Mouse (Mus musculus) natural killer cell, adult 2 months (primary cell): ENCODE measurements around the gene Tmem192.
"Not testable (repeated sequence)": the region's sequence is repeated elsewhere in the genome, so short reads cannot be mapped to it uniquely, and the experiment has no call there.

Experiments used
- DNase-seq, 2 experiments: peaks; one replicate each; pipeline ENCODE4 v3.0.0; 2022; ENCODE audit warnings: low spot score in 2 of 2

Tmem192 gene

DNA sequence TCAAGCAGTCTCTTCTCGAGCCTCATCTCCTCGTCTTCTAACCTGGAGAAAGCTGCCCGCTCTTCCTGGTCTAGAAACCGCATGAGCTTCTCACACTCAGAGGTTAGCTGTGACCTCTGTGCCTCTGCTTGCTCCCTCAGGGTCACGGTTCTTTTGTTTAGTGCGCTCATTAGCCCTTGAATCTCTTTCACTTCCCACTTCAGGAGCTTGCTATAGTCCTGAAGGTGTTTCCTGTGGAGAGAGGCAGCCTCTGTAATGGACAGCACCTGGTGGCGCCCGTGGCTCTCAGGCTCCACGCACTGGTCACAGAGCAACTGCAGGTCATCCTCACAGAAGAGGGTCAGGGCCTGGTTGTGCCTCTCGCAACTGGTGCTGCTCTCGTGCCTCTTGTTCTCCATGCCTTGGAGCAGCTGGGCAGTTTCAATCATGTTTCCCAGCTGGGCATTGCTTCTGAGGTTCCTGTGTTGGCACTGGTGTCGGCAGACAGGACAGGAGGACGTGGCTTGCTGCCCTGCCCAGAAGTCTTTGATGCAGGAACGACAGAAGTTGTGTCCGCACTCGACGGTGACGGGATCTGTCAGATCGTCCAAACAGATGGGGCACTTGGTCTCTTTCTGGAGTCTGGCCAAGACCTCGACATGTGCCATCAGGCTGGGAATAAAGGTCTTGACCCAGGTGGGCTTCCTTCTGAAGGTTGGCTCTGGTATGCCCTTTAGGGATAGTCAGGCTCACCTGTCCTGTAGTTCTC, 36.3 kb downstream of the Tmem192 start:
- no peak for DNase-seq

GRCm38 (mm10) chr8:64987731-64988130, 40.7 kb downstream of the Tmem192 start, which contains the start of gene Trim75:
TSS of gene Trim75 (minus strand) at chr8:64987831.
- DNase-seq = no peak

- DNase-seq = no peak
These were observed 51.9 kb downstream of the Tmem192 start for GRCm38 (mm10) chr8:64998806-64999365.

GRCm38 (mm10) chr8:65007616-65008015, 60.6 kb downstream of the Tmem192 start:
- DNase-seq = not testable (repeated sequence)

- DNase-seq = no peak
These were observed 71.4 kb downstream of the Tmem192 start, which contains the start of the genes Trim61 and Trim60 for GRCm38 (mm10) chr8:65018423-65018822. TSS of gene Trim61 (minus strand) at chr8:65018523. TSS of gene Trim60 (minus strand) at chr8:65018584.
